Mouse (Mus musculus) liver, embryonic 15.5 days (tissue): ENCODE results near the gene Fam214b. TPM values are rescaled to one million over a fixed set of nuclear protein-coding genes. Genes with fewer than 3 reads are reported as not detected.
A peak's percentile ranks its signal among the peaks of the same experiment; 100 is the strongest.

Source experiments
- ATAC-seq: fragments of 200-750 bp; cut with Nextera tagmentation; 2 replicates; pipeline ENCODE4 v1.8.0; 2017; ENCODE audit warnings: moderate number of reproducible peaks, mild to moderate bottlenecking, moderate library complexity; ENCODE audit not compliant: insufficient read depth
- H3K27ac ChIP-seq: fragments of 300-500 bp; sonication (generic); replicated peaks from 2 replicates; pipeline ENCODE4 v1.5.1; 2015; ENCODE audit warnings: mild to moderate bottlenecking, inconsistent platforms
- H3K27me3 ChIP-seq: fragments of 300-500 bp; sonication (generic); 2 replicates; pipeline ENCODE4 v1.6.1; 2015; ENCODE audit warnings: mild to moderate bottlenecking, inconsistent platforms
- H3K36me3 ChIP-seq: fragments of 300-500 bp; sonication (generic); replicated peaks from 2 replicates; pipeline ENCODE4 v1.6.1; 2015; ENCODE audit warnings: moderate library complexity, mild to moderate bottlenecking, inconsistent platforms
- H3K4me1 ChIP-seq: fragments of 300-500 bp; sonication (generic); replicated peaks from 2 replicates; pipeline ENCODE4 v1.6.1; 2015; ENCODE audit warnings: inconsistent platforms
- H3K4me2 ChIP-seq: fragments of 300-500 bp; sonication (generic); 2 replicates; pipeline ENCODE4 v1.6.1; 2015; ENCODE audit warnings: moderate library complexity, mild to moderate bottlenecking, inconsistent platforms
- H3K4me3 ChIP-seq: fragments of 300-500 bp; sonication (generic); replicated peaks from 2 replicates; pipeline ENCODE4 v1.5.1; 2015; ENCODE audit warnings: mild to moderate bottlenecking, inconsistent platforms
- H3K9ac ChIP-seq: fragments of 300-500 bp; sonication (generic); 2 replicates; pipeline ENCODE4 v1.6.1; 2015; ENCODE audit warnings: moderate library complexity, mild to moderate bottlenecking, inconsistent platforms
- H3K9me3 ChIP-seq: fragments of 300-500 bp; sonication (generic); replicated peaks from 2 replicates; pipeline ENCODE4 v1.6.1; 2016; ENCODE audit warnings: inconsistent platforms
- WGBS: fragments of 180-500 bp; shearing (Covaris S2); methylation state at CpG from one replicate; pipeline ENCODE4 v1.1.7; 2015; ENCODE audit warnings: mixed read lengths; ENCODE audit not compliant: insufficient replicate concordance; 5-methylcytosine and 5-hydroxymethylcytosine counted together
- polyA plus RNA-seq: library from polyadenylated mRNA; unstranded; fragments of >200 nt; fragmentation: Nextera tagmentation; extraction: Ambion mirVana; gene quantifications from 2 replicates; pipeline ENCODE4 v1.2.1, GENCODE M21; 2015

The Fam214b gene
- 41.2 and 51.3 TPM in 2 replicates for polyA plus RNA-seq

DNA sequence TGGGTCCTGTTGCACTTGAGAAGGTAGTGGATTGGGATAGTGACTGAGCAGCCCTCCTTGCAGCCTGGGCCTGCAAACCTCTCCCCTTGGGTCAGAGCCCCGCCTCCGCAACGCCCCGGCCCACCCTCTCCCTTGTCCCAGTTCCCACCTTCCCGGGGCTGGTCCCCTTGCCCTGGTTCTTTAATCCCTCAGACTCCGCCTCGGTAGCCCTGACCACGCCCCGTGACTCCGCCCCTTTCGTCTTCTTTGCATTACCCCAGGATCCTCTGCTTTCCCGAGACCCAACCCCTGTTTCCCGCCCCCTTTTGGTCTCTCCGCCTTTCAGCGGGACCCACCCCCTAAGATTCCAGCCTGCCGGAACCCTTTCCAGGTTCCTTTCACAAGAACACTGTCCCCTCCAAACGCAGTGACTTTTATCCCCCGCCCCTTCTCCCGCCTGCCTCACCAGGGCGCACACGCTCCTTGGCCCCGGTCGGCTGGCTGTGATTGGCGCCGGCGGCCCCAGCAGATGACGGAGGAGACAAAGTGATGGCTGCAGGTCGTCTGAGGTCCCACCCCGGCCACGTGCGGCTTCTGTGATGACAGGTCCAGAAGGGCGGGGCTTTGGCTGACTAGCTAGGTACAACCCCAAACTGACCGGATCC is at the start of gene Fam214b:
Gene Fam214b, minus strand, starts transcription at position 562 of the 644 bp plus-strand sequence.
- under 1% methylated on average over 33 of the region's 33 CpGs for WGBS

DNA sequence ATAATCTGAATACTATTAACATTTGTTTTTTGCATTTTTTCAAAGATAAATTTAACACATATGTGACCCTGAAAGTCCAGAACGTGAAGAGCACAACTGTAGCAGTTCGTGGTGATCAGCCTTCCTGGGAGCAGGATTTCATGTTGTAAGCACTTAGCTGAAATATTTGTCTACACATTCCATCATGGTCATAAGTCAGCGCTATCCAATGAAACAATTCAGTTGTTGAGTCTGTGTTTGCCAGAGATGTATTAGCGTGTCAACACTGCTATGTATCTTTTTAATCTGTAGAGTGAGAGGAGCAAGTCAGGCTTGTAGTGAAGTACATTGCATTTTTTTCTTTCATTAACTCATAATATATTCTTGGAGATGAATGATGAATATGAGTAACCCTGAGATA is 45.2 kb upstream of the Fam214b start:
- Histone ChIP-seq H3K27me3 (no peaks in the 10 kb centered on the region), H3K9ac (no peak overlapping the region), H3K4me2 (no peak overlapping the region), H3K4me3 (no peak overlapping the region), H3K9me3 (no peaks in the 10 kb centered on the region), H3K27ac (no peak overlapping the region), H3K36me3 (no peaks in the 10 kb centered on the region), H3K4me1 (no peaks in the 10 kb centered on the region)
- ATAC-seq = no peak
- WGBS = 66% methylated on average over 4 of the region's 4 CpGs

More for the DNA sequence above, at the start of gene Fam214b:
- Histone ChIP-seq H3K9me3 (no peaks in the 10 kb centered on the region), H3K27ac (peak within 1 kb of the TSS; percentile 53; the same call in 1 of the 2 replicates), H3K27me3 (peaks cover 21% of the 10 kb centered on the region), H3K9ac (peak within 1 kb of the TSS; percentile 42), H3K4me1 (peaks cover 45% of the 10 kb centered on the region), H3K4me3 (peak within 1 kb of the TSS; percentile 62), H3K36me3 (no peaks in the 10 kb centered on the region), H3K4me2 (peak within 1 kb of the TSS; percentile 87)
- ATAC-seq = peak; percentile 84

DNA sequence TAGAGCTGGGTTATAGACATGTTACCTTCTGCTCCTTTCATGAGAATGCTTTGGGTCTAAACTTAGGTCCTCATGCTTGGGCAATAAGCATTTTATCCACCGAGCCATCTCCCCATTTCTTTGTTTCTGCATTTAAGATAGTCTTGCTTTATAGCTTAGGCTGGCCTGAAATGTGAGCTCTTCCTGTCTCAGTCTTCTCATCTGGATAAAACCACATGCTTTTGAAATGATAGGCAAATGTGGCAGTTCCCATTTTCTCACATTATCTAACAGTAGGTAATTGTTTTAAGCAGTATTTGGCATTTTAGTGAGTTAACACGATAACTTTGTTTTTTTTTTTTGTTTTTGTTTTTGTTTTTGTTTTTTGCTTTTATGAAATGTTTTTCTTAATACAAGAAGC is 43.9 kb upstream of the Fam214b start:
- Histone ChIP-seq H3K27ac (no peak overlapping the region), H3K9me3 (no peaks in the 10 kb centered on the region), H3K27me3 (no peaks in the 10 kb centered on the region), H3K4me3 (no peak overlapping the region), H3K9ac (no peak overlapping the region), H3K4me1 (no peaks in the 10 kb centered on the region), H3K36me3 (no peaks in the 10 kb centered on the region), H3K4me2 (no peak overlapping the region)
- 54% methylated on average over 2 of the region's 2 CpGs for WGBS
- no peak for ATAC-seq

DNA sequence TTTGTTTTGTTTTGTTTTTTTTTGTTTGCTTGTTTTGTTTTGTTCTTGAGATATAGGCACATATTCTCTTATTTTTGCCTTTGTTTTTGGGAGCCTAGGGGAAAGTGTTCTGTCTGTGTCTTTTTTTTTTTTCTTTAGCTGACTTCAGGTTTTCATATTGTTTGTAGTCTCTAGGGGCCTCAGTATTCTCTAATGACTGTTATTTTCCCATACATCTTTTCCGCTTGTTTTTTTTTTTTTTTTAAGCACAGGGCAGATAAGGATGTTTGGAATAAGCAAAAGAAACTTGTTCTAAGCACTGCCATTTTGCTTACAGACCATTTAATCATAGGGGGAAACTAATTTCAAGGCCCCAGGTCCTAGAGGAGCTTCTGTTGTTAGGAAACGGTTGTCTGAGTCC is 36.4 kb upstream of the Fam214b start:
- H3K4me1 ChIP-seq = no peaks in the 10 kb centered on the region
- 0 out of 2 replicates have a peak, but pooled peaks cover 3% of the 10 kb centered on the region for H3K27me3 ChIP-seq
- H3K36me3 ChIP-seq = no peaks in the 10 kb centered on the region
- no peak overlapping the region for H3K4me3 ChIP-seq
- no peak overlapping the region for H3K4me2 ChIP-seq
- H3K9me3 ChIP-seq = no peaks in the 10 kb centered on the region
- 46% methylated on average over 2 of the region's 2 CpGs for WGBS
- no peak overlapping the region for H3K27ac ChIP-seq
- no peak for ATAC-seq
- H3K9ac ChIP-seq = no peak overlapping the region

DNA sequence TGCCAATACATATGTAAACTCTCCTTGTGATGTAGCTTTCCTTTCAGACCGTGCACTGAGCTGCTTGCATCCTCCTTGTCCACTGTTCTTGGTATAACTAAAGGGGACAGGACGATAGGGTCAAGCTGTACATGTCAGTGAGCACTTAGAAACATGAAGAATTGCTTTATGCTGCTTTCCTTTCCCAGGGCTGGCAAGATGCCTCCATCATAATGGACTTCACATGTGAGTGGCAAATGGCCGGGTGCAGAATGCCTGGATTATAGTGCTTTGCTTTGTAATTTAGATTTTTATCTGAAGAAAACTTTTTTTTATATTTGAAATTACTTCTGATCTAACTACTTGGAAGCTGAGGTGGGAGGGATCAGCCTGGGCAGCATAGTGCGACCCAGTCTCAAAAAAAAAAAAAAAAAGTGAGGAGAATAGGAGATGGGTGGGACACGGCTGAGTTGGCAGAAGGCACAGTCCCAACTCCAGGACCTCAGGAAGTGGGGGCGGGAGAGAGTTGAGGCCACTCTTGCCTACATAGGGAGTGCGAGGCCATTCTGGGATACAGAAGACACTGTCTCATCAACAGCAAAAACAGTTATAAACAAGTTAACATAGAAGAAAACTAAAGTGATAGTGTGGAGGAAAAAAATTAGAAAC is 32.2 kb upstream of the Fam214b start:
- Histone ChIP-seq H3K27me3 (0 out of 2 replicates have a peak, but pooled peaks cover 3% of the 10 kb centered on the region), H3K4me1 (no peaks in the 10 kb centered on the region), H3K36me3 (no peaks in the 10 kb centered on the region), H3K9me3 (no peaks in the 10 kb centered on the region), H3K4me2 (no peak overlapping the region), H3K9ac (no peak overlapping the region), H3K27ac (no peak overlapping the region), H3K4me3 (no peak overlapping the region)
- ATAC-seq = no peak
- 57% methylated on average over 7 of the region's 7 CpGs for WGBS

DNA sequence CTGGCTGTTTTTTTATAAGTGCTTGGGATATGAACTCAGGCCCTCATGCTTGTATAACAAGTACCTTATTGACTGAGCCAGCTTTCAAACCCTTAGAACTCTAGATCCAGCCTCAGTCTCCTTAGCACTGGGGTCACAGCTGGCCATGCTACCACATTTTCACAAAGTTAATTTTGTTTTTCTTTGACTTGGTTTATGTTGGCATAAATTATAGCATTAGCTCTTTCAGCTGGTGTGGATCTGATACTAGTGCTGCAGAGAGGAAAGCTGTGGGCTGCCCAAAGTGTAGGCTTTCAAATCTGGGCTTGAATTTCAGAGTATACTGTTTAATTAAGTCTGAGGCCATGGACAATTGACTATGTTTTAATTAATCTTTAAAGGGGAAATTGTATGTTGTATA is 28.9 kb upstream of the Fam214b start:
- H3K4me1 ChIP-seq = no peaks in the 10 kb centered on the region
- ATAC-seq = no peak
- H3K9me3 ChIP-seq = no peaks in the 10 kb centered on the region
- no peak overlapping the region for H3K4me2 ChIP-seq
- H3K9ac ChIP-seq = no peak overlapping the region
- no peak overlapping the region for H3K27ac ChIP-seq
- H3K36me3 ChIP-seq = no peaks in the 10 kb centered on the region
- 0 out of 2 replicates have a peak, but pooled peaks cover 3% of the 10 kb centered on the region for H3K27me3 ChIP-seq
- no peak overlapping the region for H3K4me3 ChIP-seq

DNA sequence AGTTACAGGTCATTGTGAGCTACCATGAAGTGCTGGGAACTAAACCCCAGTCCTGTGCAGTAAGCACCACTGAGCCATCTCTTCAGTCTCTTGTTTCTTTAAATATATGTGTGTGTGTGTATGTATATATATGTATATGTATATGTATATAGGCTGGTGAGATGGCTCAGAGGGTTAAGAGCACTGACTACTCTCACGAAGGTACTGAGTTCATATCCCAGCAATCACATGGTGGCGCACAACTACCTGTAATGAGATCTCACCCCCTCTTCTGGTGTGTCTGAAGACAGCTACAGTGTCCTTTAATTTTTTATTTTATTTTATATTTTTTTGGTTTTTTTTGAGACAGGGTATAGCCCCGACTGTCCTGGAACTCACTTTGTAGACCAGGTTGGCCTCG is 19.5 kb upstream of the Fam214b start:
- Histone ChIP-seq H3K9ac (no peak overlapping the region), H3K27me3 (peaks cover 23% of the 10 kb centered on the region), H3K4me1 (no peaks in the 10 kb centered on the region), H3K36me3 (no peaks in the 10 kb centered on the region), H3K27ac (no peak overlapping the region), H3K9me3 (no peaks in the 10 kb centered on the region), H3K4me3 (no peak overlapping the region), H3K4me2 (no peak overlapping the region)
- WGBS = 73% methylated on average over 4 of the region's 4 CpGs
- ATAC-seq = no peak

DNA sequence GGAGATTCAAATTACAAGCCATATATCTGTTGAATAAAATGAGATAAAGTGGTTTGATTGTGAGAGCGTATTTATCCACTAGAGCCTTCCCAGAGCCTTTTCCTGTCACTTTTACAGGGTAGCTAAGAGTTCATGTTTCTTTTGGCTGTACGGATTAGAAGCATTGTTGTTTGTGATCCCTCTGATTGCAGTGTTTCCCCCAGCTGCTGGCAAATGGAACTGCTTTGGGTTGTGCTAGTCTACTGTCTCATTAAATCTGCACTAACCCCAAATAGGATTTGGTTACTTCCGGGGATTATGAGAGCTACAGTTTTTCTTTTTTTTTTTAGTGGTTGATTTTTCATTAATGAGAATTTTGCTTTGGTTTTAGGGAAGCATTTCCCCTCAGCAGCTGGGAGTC is 14.3 kb upstream of the Fam214b start:
- no peak overlapping the region for H3K27ac ChIP-seq
- H3K4me3 ChIP-seq = no peak overlapping the region
- H3K4me1 ChIP-seq = peaks cover 13% of the 10 kb centered on the region
- peaks cover 54% of the 10 kb centered on the region for H3K27me3 ChIP-seq
- no peak overlapping the region for H3K4me2 ChIP-seq
- no peaks in the 10 kb centered on the region for H3K9me3 ChIP-seq
- no peak for ATAC-seq
- WGBS = 52% methylated on average over 3 of the region's 3 CpGs
- H3K36me3 ChIP-seq = no peaks in the 10 kb centered on the region
- no peak overlapping the region for H3K9ac ChIP-seq

DNA sequence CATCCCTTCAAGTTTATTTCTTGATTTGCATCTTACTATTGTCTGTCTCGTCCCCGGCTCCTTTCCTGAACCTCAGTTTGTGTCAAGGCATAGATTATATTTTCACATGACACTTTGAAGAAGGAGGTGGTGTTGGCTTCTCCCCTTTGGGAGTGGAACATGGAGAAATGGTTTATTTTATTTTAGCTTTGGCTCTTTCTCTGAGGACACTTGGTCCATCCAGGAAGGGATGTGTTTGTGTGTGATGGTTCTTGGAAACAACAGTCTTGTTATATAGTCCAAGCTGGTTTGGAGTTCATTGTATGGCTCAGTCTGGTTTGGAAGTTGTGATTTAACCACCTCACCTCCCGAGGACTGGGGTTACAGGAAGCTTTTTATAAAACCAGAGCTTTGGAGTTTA is 13.7 kb upstream of the Fam214b start:
- 21% methylated on average over 3 of the region's 3 CpGs for WGBS
- no peak overlapping the region for H3K9ac ChIP-seq
- peaks cover 13% of the 10 kb centered on the region for H3K4me1 ChIP-seq
- H3K27ac ChIP-seq = no peak overlapping the region
- peaks cover 54% of the 10 kb centered on the region for H3K27me3 ChIP-seq
- H3K36me3 ChIP-seq = no peaks in the 10 kb centered on the region
- peak overlapping the region; percentile 65 for H3K4me3 ChIP-seq
- no peaks in the 10 kb centered on the region for H3K9me3 ChIP-seq
- ATAC-seq = no peak
- peak overlapping the region; percentile 98 for H3K4me2 ChIP-seq

DNA sequence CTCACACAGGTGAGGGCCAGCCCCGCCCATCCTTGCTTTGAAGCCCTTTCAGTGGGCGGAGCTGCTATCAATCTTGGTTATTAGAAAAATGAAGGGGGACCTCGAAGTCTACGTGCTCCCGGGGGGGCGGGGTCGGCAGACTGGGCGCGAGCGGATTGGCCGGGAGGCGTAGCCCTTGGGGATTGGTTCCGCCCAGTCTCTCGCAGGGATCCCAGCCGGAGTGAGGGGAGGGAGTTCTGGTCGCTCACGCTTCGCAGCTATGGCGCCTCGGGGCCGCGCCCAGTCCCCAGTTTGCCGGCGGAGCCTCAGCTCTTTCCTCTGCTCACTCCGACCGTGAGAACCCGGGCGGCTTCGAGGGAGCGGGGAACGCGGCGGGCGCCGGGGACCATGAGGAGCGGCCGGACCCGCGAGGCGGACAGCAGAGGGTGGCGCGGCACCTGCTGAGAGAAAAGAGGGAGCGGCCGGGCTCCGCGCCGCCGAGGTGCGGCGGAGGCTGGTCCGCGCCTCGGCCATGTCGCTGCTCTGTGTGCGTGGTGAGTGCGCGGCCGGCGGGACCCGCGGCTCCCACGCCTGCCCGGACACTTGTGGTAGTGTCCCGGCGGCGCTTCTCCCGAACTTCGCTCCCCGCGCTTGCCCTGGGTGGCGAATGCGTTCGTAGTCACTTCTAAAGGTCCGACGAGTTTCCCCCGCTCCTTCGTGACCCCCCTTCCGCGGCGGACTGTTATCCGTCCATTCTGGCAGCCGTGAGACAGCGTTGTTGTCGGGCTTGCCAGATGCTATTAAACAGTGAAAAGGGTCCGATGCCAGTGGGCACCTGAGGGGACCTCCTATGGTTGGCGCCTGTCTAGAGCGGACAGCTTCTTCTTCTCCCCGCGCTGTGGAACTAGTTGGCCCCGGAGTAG is 13.0 kb upstream of the Fam214b start, which contains the start of gene Unc13b:
Gene Unc13b, plus strand, starts transcription at position 201 of the 902 bp plus-strand sequence.
- peak within 1 kb of the TSS; percentile 98 for H3K4me2 ChIP-seq
- H3K9ac ChIP-seq = peak within 1 kb of the TSS; percentile 51; the same call in 1 of the 2 replicates
- H3K27ac ChIP-seq = no peak within 1 kb of the TSS
- no peaks in the 10 kb centered on the region for H3K36me3 ChIP-seq
- peak; percentile 94 for ATAC-seq
- peaks cover 13% of the 10 kb centered on the region for H3K4me1 ChIP-seq
- under 1% methylated on average over 90 of the region's 90 CpGs for WGBS
- H3K27me3 ChIP-seq = peaks cover 54% of the 10 kb centered on the region
- peak within 1 kb of the TSS; percentile 65 for H3K4me3 ChIP-seq
- H3K9me3 ChIP-seq = no peaks in the 10 kb centered on the region

DNA sequence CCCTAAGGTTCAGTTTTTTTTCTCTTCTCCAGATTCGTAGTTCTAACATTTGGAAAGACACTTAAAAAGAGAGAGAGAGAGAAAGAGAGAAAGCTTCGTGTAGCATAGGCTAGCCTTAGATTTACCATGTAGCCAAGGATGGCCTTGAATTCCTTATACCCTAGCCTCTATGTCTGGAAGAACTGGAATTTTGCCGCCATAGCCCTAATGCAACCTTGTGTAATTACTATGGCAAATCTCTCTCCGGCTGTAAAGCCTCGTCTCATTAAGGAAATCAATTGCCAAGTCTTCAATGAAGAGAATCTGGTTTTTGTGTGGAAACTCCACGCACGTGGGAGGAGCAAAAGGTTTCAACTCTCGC is 12.4 kb upstream of the Fam214b start:
- H3K27me3 ChIP-seq = peaks cover 54% of the 10 kb centered on the region
- no peaks in the 10 kb centered on the region for H3K9me3 ChIP-seq
- peak overlapping the region; percentile 65 for H3K4me3 ChIP-seq
- H3K9ac ChIP-seq = no peak overlapping the region; the same call in 1 of the 2 replicates
- no peak overlapping the region for H3K27ac ChIP-seq
- no peaks in the 10 kb centered on the region for H3K36me3 ChIP-seq
- ATAC-seq = no peak
- peaks cover 13% of the 10 kb centered on the region for H3K4me1 ChIP-seq
- peak overlapping the region; percentile 98 for H3K4me2 ChIP-seq
- WGBS = 18% methylated on average over 8 of the region's 8 CpGs
